Mouse (Mus musculus): ENCODE measurements at regions not wholly inside any gene's neighbourhood (a gene's known extent, or its start where the extent isn't known, plus 50 kb on each side); places are given as distances from the start of the nearest gene placed in this dataset.
"Not testable (repeated sequence)": the region's sequence is repeated elsewhere in the genome, so short reads cannot be mapped to it uniquely, and the experiment has no call there.

DNA sequence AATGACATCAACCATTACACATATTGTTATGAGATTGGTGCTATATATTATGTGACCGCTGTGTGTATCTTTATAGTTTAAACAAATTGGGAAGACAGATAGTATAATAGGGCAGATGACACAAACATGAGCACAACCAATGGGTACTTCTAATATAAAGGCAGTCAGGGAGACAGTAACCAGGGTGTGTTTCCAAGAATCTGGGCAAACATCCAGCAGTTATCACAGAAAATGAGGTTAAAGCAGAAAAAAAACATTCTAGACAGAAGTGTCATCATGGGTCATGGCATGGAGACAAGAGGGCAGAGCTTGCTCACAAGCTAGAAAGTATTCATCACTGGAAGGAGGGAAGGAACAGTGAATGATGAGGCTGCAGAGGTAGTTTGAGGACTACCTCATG, 129.8 kb upstream of the Arhgap42 start:
- DNase-seq (ENCODE audit: low spot score in 2 of 2) = no peak

DNA sequence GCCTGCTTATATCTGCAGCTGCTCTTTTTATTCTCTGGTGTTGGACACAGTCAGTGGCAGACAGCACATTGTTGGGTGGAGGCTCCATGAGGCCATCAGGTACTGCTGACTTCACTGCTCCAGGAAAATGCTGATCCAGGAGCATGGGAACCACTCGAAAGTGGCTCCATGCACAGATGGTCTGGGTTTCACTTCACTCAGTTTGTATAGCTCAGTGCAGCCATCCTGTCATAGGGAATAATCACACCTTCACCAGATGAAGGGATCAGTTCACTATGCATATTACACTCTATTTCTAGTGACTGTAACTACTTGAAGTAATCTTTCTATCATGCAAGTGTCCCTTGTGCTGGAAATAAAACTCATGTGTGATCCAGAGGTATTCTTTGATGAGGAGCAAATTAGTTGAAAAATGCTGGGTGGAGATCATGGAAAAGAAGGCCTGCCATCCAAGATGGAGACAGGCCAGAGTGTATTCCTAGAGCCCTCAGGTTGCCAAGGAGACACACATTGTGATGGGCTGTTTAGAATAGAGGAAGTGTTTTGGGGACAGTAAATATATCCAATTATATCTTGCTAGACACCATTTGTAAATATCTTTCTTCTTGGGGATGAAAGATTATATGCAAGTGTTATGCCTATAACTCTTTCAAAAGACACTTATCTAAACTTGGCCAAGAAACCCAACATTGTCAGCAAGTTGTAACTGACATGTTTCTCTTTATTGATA, 103.7 kb upstream of the Arhgap42 start:
- DNase-seq (ENCODE audit: low spot score in 2 of 2) = no peak

DNA sequence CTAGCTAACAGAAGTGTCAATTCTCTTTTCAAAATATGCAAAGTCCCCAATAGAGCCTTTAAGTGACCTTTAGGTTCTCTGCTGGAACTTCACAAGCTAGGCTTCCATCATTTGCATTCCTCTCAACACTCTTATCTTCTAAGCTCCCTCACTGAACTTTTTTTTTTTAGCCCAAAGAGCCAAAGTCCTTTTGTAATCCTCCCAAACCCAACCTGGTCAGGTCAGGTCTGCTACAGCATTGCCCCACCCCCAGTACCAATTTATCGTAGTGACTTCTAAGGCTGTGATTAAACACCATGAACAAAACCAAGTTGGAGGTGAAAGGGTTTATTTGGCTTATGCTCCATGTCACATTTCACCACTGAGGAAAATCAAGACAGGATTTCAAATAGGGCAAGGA, 79.7 kb upstream of the Arhgap42 start:
- DNase-seq (ENCODE audit: low spot score in 2 of 2) = no peak

DNA sequence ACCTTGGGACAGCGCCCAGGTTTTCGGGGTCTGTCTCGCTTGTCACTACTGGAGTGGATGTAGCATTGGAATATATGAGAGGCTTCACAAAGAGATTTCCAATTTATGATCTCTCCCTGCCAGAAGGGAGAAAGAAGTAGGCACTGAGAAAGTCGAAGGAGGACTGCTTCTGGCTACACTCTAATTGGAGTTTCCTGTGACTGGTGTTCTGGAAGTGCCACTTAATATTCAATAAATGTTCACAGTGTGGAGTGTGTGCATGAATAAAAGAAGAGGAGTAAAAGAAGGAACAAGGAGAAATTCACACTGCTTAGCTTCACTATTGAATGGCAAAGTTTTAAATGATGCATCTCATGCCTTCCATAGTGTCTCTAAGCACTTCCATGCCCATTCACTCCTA, 77.1 kb upstream of the Arhgap42 start:
- no peak for DNase-seq (ENCODE audit: low spot score in 2 of 2)

DNA sequence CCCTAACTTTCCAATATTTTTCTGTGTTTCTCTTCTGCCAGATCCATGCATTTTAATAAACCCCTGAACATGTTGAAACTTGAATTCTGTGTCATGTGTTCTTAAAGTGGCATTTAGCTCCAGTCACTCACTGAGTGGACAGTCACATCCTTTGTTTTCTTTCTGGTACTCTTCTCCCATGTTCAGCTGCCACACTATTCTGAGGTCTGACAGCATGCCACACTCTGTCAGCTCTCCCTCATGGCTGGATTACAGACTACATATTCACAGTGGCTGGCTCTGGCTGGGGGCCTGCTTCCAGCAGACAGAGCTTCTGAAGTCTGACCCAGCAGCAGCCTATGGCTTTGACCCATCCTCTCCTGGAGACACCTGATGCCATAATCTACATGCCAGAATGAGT, 73.4 kb upstream of the Arhgap42 start:
- no peak for DNase-seq (ENCODE audit: low spot score in 2 of 2)

DNA sequence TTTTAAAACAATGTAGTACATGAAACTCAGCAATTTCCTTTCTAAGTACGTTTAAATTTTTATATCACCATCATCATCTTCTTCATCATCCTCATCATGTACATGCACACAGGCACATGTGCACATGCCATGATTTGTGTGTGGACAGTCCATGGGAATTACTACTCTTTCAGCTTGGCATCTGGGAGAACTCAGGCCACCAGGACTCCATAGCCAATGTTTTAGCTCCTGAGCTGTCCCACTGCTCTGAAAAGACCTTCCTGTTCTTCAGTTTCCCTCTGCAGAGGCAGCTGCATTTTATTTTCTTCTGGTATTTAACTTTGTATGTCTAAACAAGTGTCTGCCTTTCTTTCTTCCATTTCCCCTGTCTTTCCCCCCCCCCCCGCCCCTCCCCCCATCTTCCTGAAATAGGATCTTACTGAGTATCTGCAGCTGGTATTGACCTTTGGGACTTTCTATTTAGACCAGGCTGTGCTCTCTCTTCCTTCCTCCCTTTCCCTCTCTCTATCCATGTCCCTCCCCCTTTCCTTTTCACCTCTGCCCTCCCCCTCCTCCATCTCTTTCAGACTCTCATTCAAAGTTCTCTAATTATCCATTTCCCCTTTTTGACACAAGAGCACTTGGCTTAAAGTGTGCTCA, 72.8 kb upstream of the Arhgap42 start:
- no peak for DNase-seq (ENCODE audit: low spot score in 2 of 2)

DNA sequence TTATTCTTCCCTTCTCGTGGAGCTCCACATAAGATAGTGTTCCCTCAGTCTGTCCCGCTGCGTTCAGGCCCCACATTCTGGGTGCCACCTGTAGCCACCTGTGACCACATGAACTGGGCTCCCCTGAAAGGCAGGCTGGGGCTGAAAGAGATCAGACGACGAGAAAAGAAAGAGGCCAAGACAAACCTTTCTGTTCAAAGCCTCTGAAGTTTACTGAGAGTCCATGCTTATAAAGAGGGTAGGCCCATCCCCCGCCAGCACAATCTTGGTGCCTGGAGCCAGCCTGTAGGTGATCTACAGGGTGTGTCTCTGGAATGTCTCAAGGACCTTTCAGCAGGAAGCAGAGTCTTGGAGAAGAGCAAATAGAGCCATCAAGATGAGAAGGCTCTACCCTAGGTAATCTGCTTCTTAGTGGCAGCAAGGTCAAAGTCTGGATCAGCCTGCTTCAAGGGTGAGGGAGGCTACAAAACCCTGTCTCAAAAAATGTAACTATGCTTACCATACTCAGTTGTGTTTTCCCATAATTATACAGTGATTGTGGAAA, 72.2 kb upstream of the Arhgap42 start:
- not testable (repeated sequence) for DNase-seq (ENCODE audit: low spot score in 2 of 2)

DNA sequence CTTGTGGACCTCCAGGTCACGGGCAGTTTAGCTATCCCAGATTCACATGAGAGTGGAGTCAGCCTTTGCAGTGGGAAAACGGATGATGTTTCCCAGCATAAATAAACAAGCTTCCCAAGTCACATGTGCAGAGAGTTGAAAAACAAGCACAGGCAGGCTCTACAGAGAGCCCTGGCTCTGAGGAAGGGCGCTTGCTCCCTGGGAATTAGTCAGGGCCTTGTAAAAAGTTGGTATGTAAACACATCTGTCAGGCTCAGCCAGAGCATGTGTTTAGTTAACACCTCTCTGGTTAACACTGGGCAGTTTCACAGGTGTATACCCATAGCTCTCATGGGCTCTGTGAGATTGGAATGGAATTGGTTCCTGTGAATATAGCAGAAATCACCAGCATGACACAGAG, 51.9 kb upstream of the Arhgap42 start:
- DNase-seq (ENCODE audit: low spot score in 2 of 2) = no peak

DNA sequence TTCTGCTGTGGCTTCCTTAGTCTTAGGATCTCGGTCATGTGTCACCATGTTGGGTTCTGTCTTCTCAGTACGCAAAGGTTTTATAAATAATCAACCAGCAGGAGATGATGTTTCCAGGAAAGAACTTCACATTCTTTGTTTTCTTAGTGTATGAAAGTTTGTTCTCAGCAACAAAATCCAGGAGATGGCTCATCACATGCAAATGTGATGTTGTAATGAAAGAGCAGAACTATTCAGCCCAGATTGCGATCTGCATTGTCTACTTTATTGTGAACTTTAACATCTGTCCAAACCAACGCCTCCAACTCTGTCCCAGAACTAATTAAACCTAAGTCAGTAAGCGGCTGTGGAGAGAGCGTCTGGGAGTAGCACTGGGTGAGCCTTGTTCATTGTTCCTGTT, 50.7 kb upstream of the Arhgap42 start:
- no peak for DNase-seq (ENCODE audit: low spot score in 2 of 2)

Measured in layer of hippocampus, postnatal 14 days (tissue).